Mouse (Mus musculus) limb, embryonic 12.5 days (tissue): ENCODE measurements around the gene Pnmal2. TPM values are rescaled to one million over a fixed set of nuclear protein-coding genes. Genes with fewer than 3 reads are reported as not detected.

Experiments
- ATAC-seq: fragments of 200-750 bp; cut with Nextera tagmentation; 2 replicates; pipeline ENCODE4 v1.8.0; 2017; ENCODE audit warnings: low read depth, moderate TSS enrichment; ENCODE audit not compliant: insufficient number of reproducible peaks, insufficient read depth, low FRiP score, low TSS enrichment
- H3K27ac ChIP-seq: fragments of 300-500 bp; sonication (generic); 2 replicates; pipeline ENCODE4 v1.5.1; 2016; ENCODE audit warnings: mild to moderate bottlenecking, moderate library complexity
- H3K27me3 ChIP-seq: fragments of 300-500 bp; sonication (generic); 2 replicates; pipeline ENCODE4 v1.6.1; 2016; ENCODE audit warnings: mild to moderate bottlenecking, moderate library complexity
- H3K36me3 ChIP-seq: fragments of 300-500 bp; sonication (generic); 2 replicates; pipeline ENCODE4 v1.6.1; 2016; ENCODE audit warnings: mild to moderate bottlenecking, moderate library complexity
- H3K4me1 ChIP-seq: fragments of 300-500 bp; sonication (generic); replicated peaks from 2 replicates; pipeline ENCODE4 v1.6.1; 2016
- H3K4me2 ChIP-seq: fragments of 300-500 bp; sonication (generic); 2 replicates; pipeline ENCODE4 v1.6.1; 2016; ENCODE audit warnings: mild to moderate bottlenecking, moderate library complexity
- H3K4me3 ChIP-seq: fragments of 300-500 bp; sonication (generic); replicated peaks from 2 replicates; pipeline ENCODE4 v1.5.1; 2016; ENCODE audit warnings: mild to moderate bottlenecking
- H3K9ac ChIP-seq: fragments of 300-500 bp; sonication (generic); replicated peaks from 2 replicates; pipeline ENCODE4 v1.6.1; 2016; ENCODE audit warnings: mild to moderate bottlenecking, moderate library complexity
- H3K9me3 ChIP-seq: fragments of 300-500 bp; sonication (generic); 2 replicates; pipeline ENCODE4 v1.6.1; 2016; ENCODE audit warnings: mild to moderate bottlenecking, moderate library complexity
- WGBS: fragments of 180-500 bp; shearing (Covaris S2); methylation state at CpG from one replicate; pipeline ENCODE4 v1.1.7; 2016; 5-methylcytosine and 5-hydroxymethylcytosine counted together
- polyA plus RNA-seq: library from polyadenylated mRNA; unstranded; fragments of >200 nt; fragmentation: Nextera tagmentation; extraction: Ambion mirVana; gene quantifications from 2 replicates; pipeline ENCODE4 v1.2.1, GENCODE M21; 2016

The Pnmal2 gene
- polyA plus RNA-seq, 1 experiment from 2014 or later = 16.6 TPM

GRCm38 (mm10) chr7:16959539-16960187 is 15.2 kb downstream of the Pnmal2 start, which contains the start of gene Pnmal1:
TSS of gene Pnmal1 (plus strand) at chr7:16959679.
- H3K9ac ChIP-seq = peak within 1 kb of the TSS; percentile 31; the same call in 1 of the 2 replicates
- no peaks in the 10 kb centered on the region for H3K27me3 ChIP-seq
- peak within 1 kb of the TSS; percentile 18; the same call in 1 of the 2 replicates for H3K4me3 ChIP-seq
- H3K4me2 ChIP-seq = peak within 1 kb of the TSS; percentile 51
- no peaks in the 10 kb centered on the region for H3K9me3 ChIP-seq
- peak; percentile 53 for ATAC-seq
- no peak within 1 kb of the TSS for H3K27ac ChIP-seq
- WGBS = 23% methylated on average over 17 of the region's 17 CpGs
- H3K36me3 ChIP-seq = no peaks in the 10 kb centered on the region
- H3K4me1 ChIP-seq = peaks cover 8% of the 10 kb centered on the region

- Histone ChIP-seq H3K9ac (no peak overlapping the region), H3K4me3 (no peak overlapping the region), H3K9me3 (no peaks in the 10 kb centered on the region), H3K4me2 (no peak overlapping the region), H3K4me1 (peaks cover 8% of the 10 kb centered on the region), H3K27me3 (no peaks in the 10 kb centered on the region), H3K36me3 (no peaks in the 10 kb centered on the region), H3K27ac (no peak overlapping the region)
- 66% methylated on average over 5 of the region's 5 CpGs for WGBS
- no peak for ATAC-seq
Observed at GRCm38 (mm10) chr7:16961678-16962077, 17.2 kb downstream of the Pnmal2 start.

- no peak for ATAC-seq
- H3K27me3 ChIP-seq = no peaks in the 10 kb centered on the region
- no peaks in the 10 kb centered on the region for H3K36me3 ChIP-seq
- no peaks in the 10 kb centered on the region for H3K4me1 ChIP-seq
- WGBS = 85% methylated on average over 6 of the region's 6 CpGs
- H3K4me3 ChIP-seq = no peak overlapping the region
- no peak overlapping the region for H3K27ac ChIP-seq
- no peak overlapping the region for H3K4me2 ChIP-seq
- no peak overlapping the region for H3K9ac ChIP-seq
- H3K9me3 ChIP-seq = peaks cover 3% of the 10 kb centered on the region; the same call in 1 of the 2 replicates
Observed at GRCm38 (mm10) chr7:16968414-16968813, 23.9 kb downstream of the Pnmal2 start.

- 91% methylated on average over 3 of the region's 3 CpGs for WGBS
- no peak for ATAC-seq
Observed at GRCm38 (mm10) chr7:16971160-16971559, 26.7 kb downstream of the Pnmal2 start.

GRCm38 (mm10) chr7:16974018-16974417 is 29.5 kb downstream of the Pnmal2 start:
- Histone ChIP-seq H3K4me3 (no peak overlapping the region), H3K36me3 (no peaks in the 10 kb centered on the region), H3K4me1 (no peaks in the 10 kb centered on the region), H3K27me3 (no peaks in the 10 kb centered on the region), H3K27ac (no peak overlapping the region), H3K9ac (no peak overlapping the region), H3K9me3 (peaks cover 3% of the 10 kb centered on the region; the same call in 1 of the 2 replicates), H3K4me2 (no peak overlapping the region)
- ATAC-seq = no peak
- 77% methylated on average over 6 of the region's 6 CpGs for WGBS

More at GRCm38 (mm10) chr7:16971160-16971559, 26.7 kb downstream of the Pnmal2 start:
- Histone ChIP-seq H3K9ac (no peak overlapping the region), H3K4me3 (no peak overlapping the region), H3K27ac (no peak overlapping the region), H3K4me1 (no peaks in the 10 kb centered on the region), H3K4me2 (no peak overlapping the region), H3K27me3 (no peaks in the 10 kb centered on the region), H3K9me3 (peaks cover 3% of the 10 kb centered on the region; the same call in 1 of the 2 replicates), H3K36me3 (no peaks in the 10 kb centered on the region)

GRCm38 (mm10) chr7:16976298-16976697 is 31.8 kb downstream of the Pnmal2 start:
- Histone ChIP-seq H3K4me2 (no peak overlapping the region), H3K27ac (no peak overlapping the region), H3K4me1 (peaks cover 12% of the 10 kb centered on the region), H3K4me3 (no peak overlapping the region), H3K9me3 (no peaks in the 10 kb centered on the region), H3K27me3 (no peaks in the 10 kb centered on the region), H3K9ac (no peak overlapping the region), H3K36me3 (no peaks in the 10 kb centered on the region)
- no peak for ATAC-seq
- WGBS = 64% methylated on average over 8 of the region's 8 CpGs

GRCm38 (mm10) chr7:16978173-16978572 is 33.7 kb downstream of the Pnmal2 start:
- Histone ChIP-seq H3K4me1 (peaks cover 23% of the 10 kb centered on the region), H3K4me2 (no peak overlapping the region), H3K36me3 (no peaks in the 10 kb centered on the region), H3K4me3 (no peak overlapping the region), H3K27me3 (no peaks in the 10 kb centered on the region), H3K27ac (no peak overlapping the region), H3K9ac (no peak overlapping the region), H3K9me3 (no peaks in the 10 kb centered on the region)
- 70% methylated on average over 6 of the region's 6 CpGs for WGBS
- ATAC-seq = no peak

- Histone ChIP-seq H3K9me3 (no peaks in the 10 kb centered on the region), H3K27ac (no peak overlapping the region)
Observed at GRCm38 (mm10) chr7:16978593-16978992, 34.1 kb downstream of the Pnmal2 start.

GRCm38 (mm10) chr7:16980348-16980747 is 35.9 kb downstream of the Pnmal2 start:
- H3K4me1 ChIP-seq = peaks cover 30% of the 10 kb centered on the region
- no peaks in the 10 kb centered on the region for H3K36me3 ChIP-seq
- peak overlapping the region; percentile 94 for H3K27ac ChIP-seq
- peak overlapping the region; percentile 51 for H3K4me2 ChIP-seq
- peak; percentile 77 for ATAC-seq
- H3K9me3 ChIP-seq = no peaks in the 10 kb centered on the region
- H3K27me3 ChIP-seq = no peaks in the 10 kb centered on the region
- WGBS = 1% methylated on average over 12 of the region's 12 CpGs
- peak overlapping the region; percentile 24 for H3K4me3 ChIP-seq
- no peak overlapping the region for H3K9ac ChIP-seq

More at GRCm38 (mm10) chr7:16978593-16978992, 34.1 kb downstream of the Pnmal2 start:
- Histone ChIP-seq H3K4me3 (no peak overlapping the region), H3K36me3 (no peaks in the 10 kb centered on the region), H3K4me1 (peaks cover 26% of the 10 kb centered on the region), H3K4me2 (no peak overlapping the region), H3K27me3 (no peaks in the 10 kb centered on the region), H3K9ac (no peak overlapping the region)
- no peak for ATAC-seq
- 88% methylated on average over 3 of the region's 3 CpGs for WGBS

GRCm38 (mm10) chr7:16982859-16983568 is 38.5 kb downstream of the Pnmal2 start, which contains the start of gene Gm42372:
TSS of gene Gm42372 (plus strand) at chr7:16983086.
- 20% methylated on average over 26 of the region's 26 CpGs for WGBS
- Histone ChIP-seq H3K9ac (0 out of 2 replicates have a peak within 1 kb of the TSS, but pooled peaks have one; percentile 31), H3K36me3 (no peaks in the 10 kb centered on the region), H3K9me3 (no peaks in the 10 kb centered on the region), H3K4me1 (peaks cover 40% of the 10 kb centered on the region), H3K27me3 (no peaks in the 10 kb centered on the region), H3K27ac (0 out of 2 replicates have a peak within 1 kb of the TSS, but pooled peaks have one; percentile 47), H3K4me2 (peak within 1 kb of the TSS; percentile 59), H3K4me3 (peak within 1 kb of the TSS; percentile 30)
- no peak for ATAC-seq

- Histone ChIP-seq H3K4me2 (no peak overlapping the region), H3K27ac (peak overlapping the region; percentile 74), H3K9ac (no peak overlapping the region; the same call in 1 of the 2 replicates), H3K4me3 (no peak overlapping the region), H3K9me3 (no peaks in the 10 kb centered on the region; the same call in 1 of the 2 replicates), H3K27me3 (no peaks in the 10 kb centered on the region), H3K36me3 (no peaks in the 10 kb centered on the region), H3K4me1 (peaks cover 52% of the 10 kb centered on the region)
- 41% methylated on average over 7 of the region's 7 CpGs for WGBS
- ATAC-seq = no peak
Observed at GRCm38 (mm10) chr7:16987541-16988149, 43.2 kb downstream of the Pnmal2 start.
